Mouse (Mus musculus): ENCODE measurements around the gene Lin28a. TPM values are rescaled to one million over a fixed set of nuclear protein-coding genes. Genes with fewer than 3 reads are reported as not detected.
A peak's percentile ranks its signal among the peaks of the same experiment; 100 is the strongest.
"Not testable (repeated sequence)": the region's sequence is repeated elsewhere in the genome, so short reads cannot be mapped to it uniquely, and the experiment has no call there.

Gene Lin28a
- polyA plus RNA-seq, 1 experiment from 2014 or later, result 0.37 TPM

DNA sequence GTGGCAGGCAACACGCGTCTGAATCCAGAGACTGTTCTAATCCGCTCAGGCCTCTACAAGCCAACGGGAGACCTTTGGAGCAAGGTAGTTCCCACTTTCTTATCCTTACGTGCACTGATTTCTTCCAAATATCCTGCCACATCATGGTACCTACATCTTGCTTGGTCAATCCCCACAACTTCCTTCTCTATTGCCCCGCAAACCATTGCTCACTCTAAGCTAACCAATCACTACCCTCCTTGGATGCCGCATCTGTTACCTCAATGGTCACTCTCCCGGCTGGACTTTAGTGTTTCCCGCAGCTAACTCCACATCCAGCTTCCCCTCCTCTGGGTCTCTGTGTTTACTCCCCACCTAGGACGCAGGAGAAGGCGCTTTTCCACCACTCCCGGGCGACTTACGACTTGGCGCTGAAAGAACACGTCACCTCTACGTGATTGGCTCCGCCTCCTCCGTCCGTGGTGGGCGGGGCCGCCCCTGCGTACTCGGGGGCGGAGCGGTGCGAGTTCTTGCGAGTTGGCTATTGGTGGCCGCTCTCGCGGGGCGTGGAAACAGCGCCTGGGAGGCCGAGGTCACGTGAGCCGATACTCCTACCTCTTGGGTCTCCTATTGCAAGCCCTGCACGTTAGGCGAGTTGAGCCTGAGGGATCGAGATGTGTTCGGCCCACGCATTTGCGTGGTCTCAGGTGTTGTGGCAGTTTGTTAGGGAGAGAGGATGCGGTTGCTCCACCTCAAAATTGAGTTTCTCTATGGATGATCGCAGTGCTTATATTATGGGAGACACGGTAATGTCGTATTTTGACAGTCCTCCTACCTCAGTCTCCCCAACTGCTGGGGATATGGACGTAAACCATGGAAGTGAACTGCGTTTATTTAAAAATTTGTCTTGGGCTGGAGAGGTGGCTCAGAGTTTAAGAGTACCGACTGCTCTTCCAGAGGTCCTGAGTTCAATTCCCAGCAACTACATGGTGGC, 17.9 kb downstream of the Lin28a start, which contains the start of gene Dhdds:
Dhdds (minus strand) TSS at position 453 of the 973 bp plus-strand sequence.
- peak within 1 kb of the TSS; percentile 93 for H3K4me2 ChIP-seq
- H3K36me3 ChIP-seq, result peaks cover 10% of the 10 kb centered on the region
- under 1% methylated on average over 49 of the region's 49 CpGs for WGBS
- no peaks in the 10 kb centered on the region for H3K9me3 ChIP-seq (replicated peaks)
- peak within 1 kb of the TSS; percentile 67 for H3K9ac ChIP-seq (replicated peaks)
- peak; percentile 98 for ATAC-seq (ENCODE audit: low FRiP score)
- peak within 1 kb of the TSS; percentile 66 for H3K27ac ChIP-seq (replicated peaks)
- peaks cover 15% of the 10 kb centered on the region for H3K4me1 ChIP-seq
- no peaks in the 10 kb centered on the region for H3K27me3 ChIP-seq (replicated peaks)
- peak within 1 kb of the TSS; percentile 69 for H3K4me3 ChIP-seq (replicated peaks)

DNA sequence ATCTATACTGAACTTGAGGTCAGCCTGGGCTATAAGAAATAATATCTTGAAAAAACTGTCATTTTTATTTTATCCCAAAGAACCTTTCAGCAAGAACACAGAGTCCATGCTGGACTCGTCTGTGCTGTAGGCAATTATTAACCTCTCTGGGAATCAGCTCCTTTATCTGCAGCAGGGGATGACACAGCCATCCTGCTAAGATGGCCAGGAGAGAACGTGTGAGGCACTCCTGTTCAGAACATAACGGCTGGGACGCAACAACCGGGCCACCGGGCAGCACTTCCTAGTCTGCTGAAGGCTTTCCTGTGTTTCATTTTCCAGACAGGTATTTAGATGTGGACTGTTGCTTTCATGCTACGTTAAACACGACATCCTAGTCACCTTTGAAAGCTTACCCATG, 23.9 kb downstream of the Lin28a start:
- no peak overlapping the region for H3K27ac ChIP-seq (replicated peaks)
- ATAC-seq (ENCODE audit: low FRiP score), result no peak

DNA sequence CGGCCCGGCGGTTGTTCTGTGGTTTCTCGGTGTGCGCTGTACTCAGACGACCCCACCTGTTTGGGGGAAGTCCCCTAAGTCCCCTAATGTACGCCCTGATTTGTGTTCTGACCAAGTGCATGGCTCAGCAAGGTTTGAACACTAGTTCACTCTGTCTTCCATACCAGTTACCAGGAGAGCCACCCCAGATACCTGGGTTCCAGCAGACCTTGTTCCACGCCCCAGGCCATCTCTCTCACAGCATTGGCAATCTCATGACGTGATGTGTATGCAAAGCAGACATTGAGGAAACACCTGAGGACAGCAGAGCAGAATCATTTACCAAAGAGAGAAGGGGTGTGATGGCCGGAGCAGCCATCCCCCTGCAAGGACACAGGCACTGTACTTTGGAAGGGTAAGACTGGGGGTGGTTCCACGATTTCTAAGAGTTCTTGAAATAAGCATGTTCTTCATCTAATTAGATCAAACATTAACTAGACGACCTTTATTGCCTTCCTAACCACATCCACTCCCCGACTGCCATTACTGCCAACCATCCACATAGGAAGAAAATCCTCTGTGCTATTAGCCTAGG, 27.5 kb downstream of the Lin28a start:
- Histone ChIP-seq H3K27ac (replicated peaks) (no peak overlapping the region), H3K4me2 (no peak overlapping the region), H3K9me3 (replicated peaks) (no peaks in the 10 kb centered on the region), H3K9ac (replicated peaks) (no peak overlapping the region), H3K27me3 (replicated peaks) (no peaks in the 10 kb centered on the region), H3K4me3 (replicated peaks) (no peak overlapping the region), H3K36me3 (peaks cover 82% of the 10 kb centered on the region), H3K4me1 (no peaks in the 10 kb centered on the region)
- no peak for ATAC-seq (ENCODE audit: low FRiP score)
- 90% methylated on average over 13 of the region's 13 CpGs for WGBS

More for the DNA sequence above, 23.9 kb downstream of the Lin28a start:
- 90% methylated on average over 8 of the region's 8 CpGs for WGBS
- H3K4me3 ChIP-seq (replicated peaks), result no peak overlapping the region
- H3K4me2 ChIP-seq, result no peak overlapping the region
- no peak overlapping the region for H3K9ac ChIP-seq (replicated peaks)
- peaks cover 63% of the 10 kb centered on the region for H3K36me3 ChIP-seq
- no peaks in the 10 kb centered on the region for H3K9me3 ChIP-seq (replicated peaks)
- H3K4me1 ChIP-seq, result peaks cover 3% of the 10 kb centered on the region
- no peaks in the 10 kb centered on the region for H3K27me3 ChIP-seq (replicated peaks)

DNA sequence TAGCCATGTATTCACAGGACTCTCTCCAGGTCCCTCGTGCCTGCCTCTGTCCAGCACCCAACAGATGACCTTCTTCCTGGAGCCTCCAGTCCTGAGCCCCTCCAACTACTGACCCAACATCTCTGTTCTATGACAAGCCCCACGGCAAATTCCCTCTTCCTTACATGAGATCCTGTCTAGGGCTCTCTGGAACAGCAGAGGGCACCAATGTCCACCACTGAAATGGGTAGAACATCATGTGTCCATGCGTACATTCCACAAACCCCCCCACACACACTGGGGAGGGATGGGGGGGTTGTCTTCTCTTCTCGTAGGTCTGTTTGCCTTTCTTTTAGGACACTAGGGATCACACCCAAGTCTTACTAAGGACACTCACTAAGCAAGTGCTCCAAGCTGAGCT, 28.6 kb downstream of the Lin28a start:
- ATAC-seq (ENCODE audit: low FRiP score), result no peak
- H3K9me3 ChIP-seq (replicated peaks), result no peaks in the 10 kb centered on the region
- 73% methylated on average over 4 of the region's 4 CpGs for whole genome bisulfite sequencing
- H3K27ac ChIP-seq (replicated peaks), result no peak overlapping the region
- no peak overlapping the region for H3K9ac ChIP-seq (replicated peaks)
- H3K4me1 ChIP-seq, result no peaks in the 10 kb centered on the region
- H3K27me3 ChIP-seq (replicated peaks), result no peaks in the 10 kb centered on the region
- H3K4me3 ChIP-seq (replicated peaks), result no peak overlapping the region
- no peak overlapping the region for H3K4me2 ChIP-seq
- H3K36me3 ChIP-seq, result peaks cover 77% of the 10 kb centered on the region

DNA sequence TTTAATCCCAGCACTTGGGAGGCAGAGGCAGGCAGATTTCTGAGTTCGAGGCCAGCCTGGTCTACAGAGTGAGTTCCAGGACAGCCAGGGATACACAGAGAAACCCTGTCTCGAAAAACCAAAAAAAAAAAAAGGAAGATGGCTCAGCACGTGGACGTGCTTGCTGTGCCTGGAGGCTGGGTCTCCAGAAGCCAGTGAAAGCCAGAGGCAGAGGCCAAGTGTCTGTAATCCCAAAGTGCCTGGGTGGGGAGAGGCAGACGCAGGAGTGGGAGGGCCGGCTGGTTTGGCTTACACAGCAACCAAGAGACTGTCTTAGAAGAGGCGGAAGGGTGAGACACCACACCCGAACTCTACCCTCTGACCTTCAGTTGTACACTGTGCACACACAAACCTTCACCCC, 30.4 kb downstream of the Lin28a start:
- H3K27ac ChIP-seq (replicated peaks); H3K4me1 ChIP-seq; ATAC-seq (ENCODE audit: low FRiP score); H3K4me3 ChIP-seq (replicated peaks); H3K4me2 ChIP-seq; H3K9me3 ChIP-seq (replicated peaks); H3K9ac ChIP-seq (replicated peaks); H3K27me3 ChIP-seq (replicated peaks): not testable (repeated sequence)
- WGBS, result 92% methylated on average over 7 of the region's 8 CpGs
- peaks cover 60% of the 10 kb centered on the region for H3K36me3 ChIP-seq

DNA sequence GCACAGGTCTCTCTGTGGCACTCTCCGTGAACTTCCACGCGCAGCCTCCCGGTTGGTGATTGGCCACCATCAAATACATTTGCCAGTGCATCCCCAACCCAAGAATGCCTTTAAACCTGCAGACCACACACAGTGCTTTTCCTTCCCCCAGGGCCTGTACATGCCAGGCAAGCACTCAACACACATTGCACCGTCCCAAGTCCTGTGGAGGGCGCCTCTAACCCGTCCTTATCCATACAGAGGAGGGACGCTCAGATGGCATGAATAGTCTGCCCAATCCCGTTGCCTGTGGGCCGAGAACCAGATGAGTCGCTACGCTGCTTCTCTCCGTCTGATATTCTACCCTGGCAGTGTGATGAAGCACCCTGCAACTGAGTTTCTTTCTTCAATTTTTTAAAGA, 35.7 kb downstream of the Lin28a start:
- 77% methylated on average over 13 of the region's 13 CpGs for WGBS
- Histone ChIP-seq H3K4me1 (no peaks in the 10 kb centered on the region), H3K4me3 (replicated peaks) (no peak overlapping the region), H3K4me2 (no peak overlapping the region), H3K27me3 (replicated peaks) (no peaks in the 10 kb centered on the region), H3K36me3 (peaks cover 61% of the 10 kb centered on the region), H3K9ac (replicated peaks) (no peak overlapping the region), H3K27ac (replicated peaks) (no peak overlapping the region), H3K9me3 (replicated peaks) (no peaks in the 10 kb centered on the region)
- no peak for ATAC-seq (ENCODE audit: low FRiP score)

DNA sequence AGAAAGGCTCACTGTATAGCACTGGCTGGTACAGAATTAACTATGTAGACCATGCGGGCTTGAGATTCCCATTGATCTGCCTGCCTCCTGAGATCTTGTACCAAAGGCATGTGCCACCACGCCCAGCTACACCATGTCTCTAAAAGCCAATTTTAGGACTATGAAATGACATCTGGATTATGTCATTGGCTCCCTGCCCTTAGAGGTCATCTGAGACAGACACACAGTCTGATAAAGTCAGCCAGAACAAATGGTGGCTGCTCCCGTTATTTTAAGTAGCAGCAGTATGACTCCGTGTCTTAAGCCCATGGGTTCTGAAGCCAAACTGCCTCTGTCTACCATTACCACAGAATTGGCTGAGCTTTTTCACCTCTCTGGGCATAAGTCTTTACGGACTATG, 38.1 kb downstream of the Lin28a start:
- Histone ChIP-seq H3K9ac (replicated peaks) (no peak overlapping the region), H3K4me3 (replicated peaks) (no peak overlapping the region), H3K36me3 (peaks cover 61% of the 10 kb centered on the region), H3K27me3 (replicated peaks) (no peaks in the 10 kb centered on the region), H3K27ac (replicated peaks) (no peak overlapping the region), H3K4me1 (no peaks in the 10 kb centered on the region), H3K9me3 (replicated peaks) (no peaks in the 10 kb centered on the region), H3K4me2 (no peak overlapping the region)
- ATAC-seq (ENCODE audit: low FRiP score), result no peak
- 89% methylated on average over 5 of the region's 5 CpGs for WGBS

DNA sequence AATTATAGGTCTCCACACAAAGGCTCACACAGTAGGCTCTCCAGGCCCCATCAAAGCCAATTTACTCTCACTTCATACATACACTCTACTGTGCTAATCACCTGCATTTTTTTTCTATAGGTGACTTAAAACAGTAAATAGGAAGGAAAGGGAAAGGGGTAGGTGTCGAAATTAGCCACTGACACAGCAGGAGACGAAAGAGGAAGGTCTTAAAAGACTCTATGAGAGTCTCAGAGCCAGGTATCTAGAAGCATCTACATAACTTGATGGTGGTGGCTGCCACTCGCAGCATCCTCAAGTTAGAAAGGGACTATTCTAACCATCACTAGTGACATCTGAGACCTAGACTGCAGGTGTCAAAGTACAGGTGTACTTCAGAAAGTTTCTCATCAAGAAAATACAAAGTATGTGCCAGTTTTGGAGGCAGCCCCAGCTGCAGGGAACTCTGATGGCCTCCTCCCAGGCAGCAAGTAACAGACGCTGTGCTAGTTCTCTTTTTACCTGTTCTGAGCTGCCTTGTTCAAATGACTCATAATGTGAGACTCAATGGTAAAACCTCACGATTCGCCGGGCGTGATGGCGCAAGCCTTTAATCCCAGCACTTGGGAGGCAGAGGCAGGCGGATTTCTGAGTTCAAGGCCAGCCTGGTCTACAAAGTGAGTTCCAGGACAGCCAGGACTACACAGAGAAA, 40.5 kb downstream of the Lin28a start:
- no peak for ATAC-seq (ENCODE audit: low FRiP score)
- no peak overlapping the region for H3K4me2 ChIP-seq
- no peak overlapping the region for H3K27ac ChIP-seq (replicated peaks)
- H3K9me3 ChIP-seq (replicated peaks), result no peaks in the 10 kb centered on the region
- no peak overlapping the region for H3K4me3 ChIP-seq (replicated peaks)
- H3K27me3 ChIP-seq (replicated peaks), result no peaks in the 10 kb centered on the region
- peaks cover 60% of the 10 kb centered on the region for H3K36me3 ChIP-seq
- H3K4me1 ChIP-seq, result no peaks in the 10 kb centered on the region
- 96% methylated on average over 10 of the region's 10 CpGs for WGBS
- H3K9ac ChIP-seq (replicated peaks), result no peak overlapping the region

DNA sequence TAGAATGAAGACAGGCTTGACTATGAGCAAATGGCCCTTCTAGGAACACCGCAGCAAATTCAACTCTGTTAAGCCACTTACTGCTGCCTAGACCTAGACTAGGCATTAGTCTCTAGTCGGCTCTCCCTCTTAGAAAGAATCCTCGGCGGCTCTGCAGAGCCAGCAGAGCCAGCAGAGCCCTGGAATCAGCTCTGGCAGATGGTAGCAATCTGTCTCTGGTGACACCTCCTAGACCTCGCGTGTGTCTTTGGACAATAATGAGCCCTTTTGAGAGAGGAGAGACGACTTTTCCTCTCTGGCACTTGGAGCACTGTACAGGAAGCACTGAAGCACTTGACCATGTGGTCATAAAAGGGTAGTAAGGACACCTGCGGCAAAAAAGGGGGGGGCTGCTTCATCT, 46.9 kb downstream of the Lin28a start:
- no peak overlapping the region for H3K9ac ChIP-seq (replicated peaks)
- no peak for ATAC-seq (ENCODE audit: low FRiP score)
- H3K4me3 ChIP-seq (replicated peaks), result no peak overlapping the region
- peaks cover 13% of the 10 kb centered on the region for H3K36me3 ChIP-seq
- WGBS, result 54% methylated on average over 8 of the region's 8 CpGs
- no peak overlapping the region for H3K4me2 ChIP-seq
- H3K9me3 ChIP-seq (replicated peaks), result no peaks in the 10 kb centered on the region
- no peaks in the 10 kb centered on the region for H3K27me3 ChIP-seq (replicated peaks)
- H3K27ac ChIP-seq (replicated peaks), result no peak overlapping the region
- peaks cover 29% of the 10 kb centered on the region for H3K4me1 ChIP-seq

DNA sequence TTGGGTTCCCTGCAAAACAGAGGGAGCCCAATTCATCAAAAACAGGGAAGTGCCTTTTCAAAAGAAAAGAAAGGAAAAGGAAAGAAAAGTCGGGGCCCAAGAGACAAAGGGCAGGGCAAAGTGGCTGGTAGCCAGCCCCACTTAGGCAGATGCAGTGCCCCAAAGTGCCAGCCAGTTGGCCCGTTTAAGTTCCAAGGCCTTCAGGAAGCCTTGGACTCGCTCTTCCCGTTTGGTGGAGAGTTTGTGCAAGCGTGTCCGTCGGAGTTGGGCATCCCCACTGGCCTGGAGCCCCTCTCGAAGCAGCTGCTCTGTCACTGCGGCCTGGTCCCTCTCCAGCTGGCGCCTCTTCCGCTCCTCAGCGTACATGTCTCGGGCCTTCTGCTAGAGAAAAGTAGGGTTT, 47.8 kb downstream of the Lin28a start:
- 60% methylated on average over 13 of the region's 13 CpGs for WGBS
- Histone ChIP-seq H3K4me1 (peaks cover 37% of the 10 kb centered on the region), H3K9me3 (replicated peaks) (no peaks in the 10 kb centered on the region), H3K9ac (replicated peaks) (no peak overlapping the region), H3K27me3 (replicated peaks) (no peaks in the 10 kb centered on the region), H3K4me2 (no peak overlapping the region), H3K4me3 (replicated peaks) (no peak overlapping the region), H3K36me3 (peaks cover 10% of the 10 kb centered on the region), H3K27ac (replicated peaks) (peak overlapping the region; percentile 99)
- no peak for ATAC-seq (ENCODE audit: low FRiP score)

DNA sequence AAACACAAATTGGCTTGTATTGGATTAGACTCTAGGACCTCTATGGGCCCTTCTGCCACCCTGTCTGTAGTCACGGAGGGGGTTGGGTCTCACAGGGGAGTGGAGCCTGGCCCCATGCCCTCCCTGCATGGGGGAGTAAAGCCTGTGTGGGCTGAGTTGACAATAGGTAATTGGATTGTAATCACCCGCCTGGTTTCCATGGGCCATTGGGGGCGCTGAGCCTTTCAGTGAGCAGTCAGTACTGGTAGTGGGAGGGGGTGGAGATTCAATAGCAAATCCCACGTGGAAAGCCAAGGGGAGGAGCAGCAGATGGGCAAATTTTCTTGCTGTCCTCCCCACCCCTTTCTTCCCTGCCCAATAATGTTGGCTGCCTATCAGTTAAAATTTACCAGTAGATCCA, 48.4 kb downstream of the Lin28a start:
- Histone ChIP-seq H3K4me3 (replicated peaks) (no peak overlapping the region), H3K9me3 (replicated peaks) (no peaks in the 10 kb centered on the region), H3K27me3 (replicated peaks) (no peaks in the 10 kb centered on the region), H3K4me1 (peaks cover 42% of the 10 kb centered on the region), H3K36me3 (peaks cover 14% of the 10 kb centered on the region), H3K27ac (replicated peaks) (peak overlapping the region; percentile 99), H3K4me2 (no peak overlapping the region), H3K9ac (replicated peaks) (no peak overlapping the region)
- ATAC-seq (ENCODE audit: low FRiP score), result no peak
- 13% methylated on average over 4 of the region's 4 CpGs for WGBS
